Mouse (Mus musculus): Measurements from ENCODE around the gene Slc38a3. TPM values are rescaled to one million over a fixed set of nuclear protein-coding genes. Genes with fewer than 3 reads are reported as not detected.

The Slc38a3 gene
- polyA plus RNA-seq, 1 experiment, result not detected

- WGBS, result 33% methylated on average over 14 of the region's 14 CpGs
- Histone ChIP-seq H3K27ac (ENCODE audit: insufficient read depth, low read depth, low read length) (no peak overlapping the region), H3K4me1 (ENCODE audit: control insufficient read depth, insufficient read depth, low read length) (peaks cover 75% of the 10 kb centered on the region), H3K4me3 (ENCODE audit: insufficient read depth, low read depth, low read length) (no peak overlapping the region)
- TF ChIP-seq POLR2A (IDR thresholded peaks at IDR 0.05; ENCODE audit: insufficient read depth, low read depth, low read length) (no peak), CTCF (IDR thresholded peaks at IDR 0.05; ENCODE audit: insufficient read depth, low read depth, low read length) (no peak)
Measured at GRCm38 (mm10) chr9:107629901-107630425, 39.4 kb downstream of the Slc38a3 start.

- WGBS, result 35% methylated on average over 4 of the region's 4 CpGs
- TF ChIP-seq POLR2A (IDR thresholded peaks at IDR 0.05; ENCODE audit: insufficient read depth, low read depth, low read length), result no peak
- no peak for TF ChIP-seq CTCF (IDR thresholded peaks at IDR 0.05; ENCODE audit: insufficient read depth, low read depth, low read length)
- H3K4me3 ChIP-seq (ENCODE audit: insufficient read depth, low read depth, low read length), result no peak overlapping the region
- H3K27ac ChIP-seq (ENCODE audit: insufficient read depth, low read depth, low read length), result no peak overlapping the region
- peaks cover 78% of the 10 kb centered on the region for H3K4me1 ChIP-seq (ENCODE audit: control insufficient read depth, insufficient read depth, low read length)
Measured at GRCm38 (mm10) chr9:107629411-107629730, 40.0 kb downstream of the Slc38a3 start.

- no peak overlapping the region for H3K27ac ChIP-seq (ENCODE audit: insufficient read depth, low read depth, low read length)
- TF ChIP-seq POLR2A (IDR thresholded peaks at IDR 0.05; ENCODE audit: insufficient read depth, low read depth, low read length) (no peak), CTCF (IDR thresholded peaks at IDR 0.05; ENCODE audit: insufficient read depth, low read depth, low read length) (no peak)
- peaks cover 77% of the 10 kb centered on the region for H3K4me1 ChIP-seq (ENCODE audit: control insufficient read depth, insufficient read depth, low read length)
- 62% methylated on average over 15 of the region's 15 CpGs for WGBS
- H3K4me3 ChIP-seq (ENCODE audit: insufficient read depth, low read depth, low read length), result no peak overlapping the region
Measured at GRCm38 (mm10) chr9:107628721-107629410, 40.5 kb downstream of the Slc38a3 start.

DNA sequence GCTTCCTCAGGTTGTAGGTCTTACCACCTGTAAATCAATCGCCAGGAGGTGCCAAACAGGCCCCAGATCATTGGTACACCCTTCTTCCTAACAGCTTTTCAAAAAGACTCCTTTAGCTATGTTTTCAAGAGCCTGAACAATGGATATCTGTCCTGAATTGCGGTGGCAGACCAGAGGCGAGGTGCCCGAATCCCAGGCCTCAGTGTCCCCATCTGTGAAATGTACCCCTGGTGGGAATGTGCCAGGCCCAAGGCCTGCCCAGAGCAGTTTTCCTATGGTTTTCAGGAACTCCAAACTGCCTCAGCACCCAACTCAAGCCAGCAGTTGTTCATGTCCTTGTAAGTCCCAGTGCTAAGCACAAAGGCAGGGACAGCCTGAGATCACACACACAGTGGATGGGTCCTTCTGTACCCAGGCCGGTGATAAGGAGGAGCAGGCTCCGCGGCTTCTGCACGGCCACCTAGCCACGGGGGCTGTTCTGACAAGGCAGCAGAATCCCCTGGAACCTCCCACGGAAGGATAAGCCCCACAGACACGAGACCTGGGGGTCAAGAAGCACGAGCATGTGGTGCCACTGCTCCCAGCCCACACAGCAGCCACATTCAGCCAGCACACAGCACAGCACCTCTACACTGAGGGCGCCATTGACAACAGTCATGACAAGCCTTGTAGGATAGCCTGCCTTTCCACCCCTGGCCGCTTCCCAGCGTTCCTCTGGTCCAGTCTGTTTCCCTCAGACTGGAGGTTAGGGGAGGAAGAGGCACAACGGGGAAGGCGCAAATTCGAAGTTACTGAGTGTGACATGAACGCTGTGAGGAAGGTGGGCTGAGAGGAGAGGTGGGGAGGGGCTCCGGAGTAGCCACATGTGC is 41.7 kb downstream of the Slc38a3 start:
- TF ChIP-seq POLR2A (IDR thresholded peaks at IDR 0.05; ENCODE audit: insufficient read depth, low read depth, low read length) (no peak), CTCF (IDR thresholded peaks at IDR 0.05; ENCODE audit: insufficient read depth, low read depth, low read length) (no peak)
- Histone ChIP-seq H3K4me3 (ENCODE audit: insufficient read depth, low read depth, low read length) (no peak overlapping the region), H3K27ac (ENCODE audit: insufficient read depth, low read depth, low read length) (peak overlapping the region; percentile 55), H3K4me1 (ENCODE audit: control insufficient read depth, insufficient read depth, low read length) (peaks cover 73% of the 10 kb centered on the region)
- WGBS, result 28% methylated on average over 20 of the region's 20 CpGs

DNA sequence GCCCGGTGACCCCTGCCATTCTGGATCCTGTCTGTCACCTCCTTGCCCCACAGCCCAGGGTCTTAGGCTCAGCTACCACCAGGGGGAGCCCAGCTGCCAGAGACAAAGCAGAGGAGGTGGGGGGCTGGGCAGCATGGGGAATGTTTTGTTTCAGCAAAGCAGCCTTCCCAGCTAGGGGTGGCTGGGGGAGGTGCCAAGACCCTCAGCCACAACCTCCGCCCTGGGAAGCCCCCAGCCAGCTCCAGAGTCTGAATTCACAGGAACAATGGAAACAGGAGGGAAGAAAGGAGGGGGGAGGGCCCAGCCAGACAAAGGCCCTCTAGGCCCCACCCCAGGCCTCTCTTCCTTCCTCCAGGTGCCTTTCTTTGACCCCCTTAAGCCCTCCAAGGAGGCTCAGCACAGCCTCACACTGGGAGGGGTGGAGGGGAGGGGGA is 42.5 kb downstream of the Slc38a3 start:
- Histone ChIP-seq H3K27ac (ENCODE audit: insufficient read depth, low read depth, low read length) (peak overlapping the region; percentile 63), H3K4me3 (ENCODE audit: insufficient read depth, low read depth, low read length) (no peak overlapping the region), H3K4me1 (ENCODE audit: control insufficient read depth, insufficient read depth, low read length) (peaks cover 65% of the 10 kb centered on the region)
- 2% methylated on average over 2 of the region's 2 CpGs for WGBS
- TF ChIP-seq POLR2A (IDR thresholded peaks at IDR 0.05; ENCODE audit: insufficient read depth, low read depth, low read length), result no peak
- peak; percentile 97 for TF ChIP-seq CTCF (IDR thresholded peaks at IDR 0.05; ENCODE audit: insufficient read depth, low read depth, low read length)

DNA sequence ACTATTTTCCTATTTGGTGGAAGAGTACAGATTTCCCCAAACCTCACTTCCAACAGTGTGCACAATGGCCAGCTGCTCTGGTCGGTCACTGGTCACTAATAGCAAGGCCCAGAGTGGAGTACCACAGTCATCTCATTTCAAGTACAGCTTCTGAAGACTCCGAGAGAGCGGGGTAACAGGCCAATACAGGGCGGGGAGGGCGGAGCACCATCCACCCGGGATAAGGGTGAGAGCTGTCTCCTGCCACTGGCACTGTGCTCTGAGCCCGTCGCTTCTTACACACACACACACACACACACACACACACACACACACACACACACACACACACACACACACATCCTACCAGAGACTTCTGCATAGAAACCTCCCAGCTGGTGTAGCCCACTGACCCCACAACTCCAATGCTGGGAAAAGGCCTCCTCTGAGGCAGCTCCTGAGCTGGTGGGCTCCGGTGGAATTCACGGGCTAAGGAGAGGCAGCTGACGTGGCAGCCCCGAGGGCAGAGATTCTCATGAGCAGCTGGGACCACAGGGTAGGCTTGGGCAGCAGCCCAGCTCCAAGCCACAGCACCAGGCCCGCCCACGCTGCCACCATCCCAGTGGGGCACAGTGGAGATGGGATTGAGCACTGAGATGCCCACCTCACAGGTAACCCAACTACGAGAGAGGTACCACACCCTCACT is 43.0 kb downstream of the Slc38a3 start:
- 21% methylated on average over 15 of the region's 15 CpGs for WGBS
- H3K4me1 ChIP-seq (ENCODE audit: control insufficient read depth, insufficient read depth, low read length), result peaks cover 62% of the 10 kb centered on the region
- TF ChIP-seq CTCF (IDR thresholded peaks at IDR 0.05; ENCODE audit: insufficient read depth, low read depth, low read length) (no peak), POLR2A (IDR thresholded peaks at IDR 0.05; ENCODE audit: insufficient read depth, low read depth, low read length) (no peak)
- H3K4me3 ChIP-seq (ENCODE audit: insufficient read depth, low read depth, low read length), result no peak overlapping the region
- peak overlapping the region; percentile 63 for H3K27ac ChIP-seq (ENCODE audit: insufficient read depth, low read depth, low read length)

DNA sequence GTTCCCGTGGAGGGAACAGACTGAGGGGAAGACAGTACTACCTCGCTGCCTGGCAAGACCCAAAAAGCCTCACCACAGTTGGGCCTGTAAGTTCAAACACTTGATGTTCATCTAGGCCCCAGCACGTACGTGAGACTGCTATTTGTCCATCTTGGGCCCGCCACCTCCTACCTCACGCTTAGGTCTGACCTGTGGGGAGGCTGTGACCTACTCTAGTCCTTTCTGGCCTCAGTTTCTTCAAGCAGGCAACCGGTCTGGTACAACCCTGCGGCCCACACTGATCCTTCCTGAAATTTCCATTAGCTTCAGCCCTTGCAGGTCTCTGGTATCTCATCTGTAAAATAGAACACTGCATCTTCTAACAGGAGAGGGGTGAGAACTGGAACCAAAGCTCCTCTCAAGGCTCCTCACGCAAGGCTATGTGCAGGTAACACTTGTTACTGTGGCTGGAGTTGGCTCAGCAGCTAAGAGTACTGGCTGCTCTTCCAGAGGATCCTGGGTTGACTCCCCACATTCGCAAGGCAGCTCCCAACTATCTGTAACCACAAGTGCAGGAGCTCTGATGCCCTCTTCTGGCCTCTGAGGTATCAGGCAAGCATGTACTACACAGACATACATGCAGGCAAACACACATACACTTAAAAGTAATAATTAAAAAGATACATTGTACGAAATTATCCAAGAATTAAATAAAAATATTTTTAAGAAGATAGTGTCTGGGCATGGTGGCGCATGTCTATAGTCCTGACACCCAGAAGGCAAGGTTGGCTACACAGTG is 43.8 kb downstream of the Slc38a3 start:
- TF ChIP-seq CTCF (IDR thresholded peaks at IDR 0.05; ENCODE audit: insufficient read depth, low read depth, low read length), result no peak
- no peak for TF ChIP-seq POLR2A (IDR thresholded peaks at IDR 0.05; ENCODE audit: insufficient read depth, low read depth, low read length)
- Histone ChIP-seq H3K27ac (ENCODE audit: insufficient read depth, low read depth, low read length) (no peak overlapping the region), H3K4me1 (ENCODE audit: control insufficient read depth, insufficient read depth, low read length) (peaks cover 57% of the 10 kb centered on the region), H3K4me3 (ENCODE audit: insufficient read depth, low read depth, low read length) (no peak overlapping the region)
- 82% methylated on average over 12 of the region's 12 CpGs for WGBS

GRCm38 (mm10) chr9:107624951-107625350 is 44.4 kb downstream of the Slc38a3 start:
- H3K4me3 ChIP-seq (ENCODE audit: insufficient read depth, low read depth, low read length), result no peak overlapping the region
- peak overlapping the region; percentile 34; the same call in 1 of the 2 replicates for H3K27ac ChIP-seq (ENCODE audit: insufficient read depth, low read depth, low read length)
- 66% methylated on average over 3 of the region's 3 CpGs for WGBS
- TF ChIP-seq CTCF (IDR thresholded peaks at IDR 0.05; ENCODE audit: insufficient read depth, low read depth, low read length) (no peak), POLR2A (IDR thresholded peaks at IDR 0.05; ENCODE audit: insufficient read depth, low read depth, low read length) (no peak)
- peaks cover 52% of the 10 kb centered on the region for H3K4me1 ChIP-seq (ENCODE audit: control insufficient read depth, insufficient read depth, low read length)
